Mouse (Mus musculus) adrenal gland, adult (tissue): Measurements from ENCODE around the gene Htt.
"Not testable (repeated sequence)": the region's sequence is repeated elsewhere in the genome, so short reads cannot be mapped to it uniquely, and the experiment has no call there.

Experiments
- DNase-seq, 2 experiments: peaks; one replicate each; pipeline ENCODE4 v3.0.0; 2022 to 2023; ENCODE audit warnings: low spot score in 1 of 2; ENCODE audit not compliant: inconsistent age in 2 of 2

The Htt gene

DNA sequence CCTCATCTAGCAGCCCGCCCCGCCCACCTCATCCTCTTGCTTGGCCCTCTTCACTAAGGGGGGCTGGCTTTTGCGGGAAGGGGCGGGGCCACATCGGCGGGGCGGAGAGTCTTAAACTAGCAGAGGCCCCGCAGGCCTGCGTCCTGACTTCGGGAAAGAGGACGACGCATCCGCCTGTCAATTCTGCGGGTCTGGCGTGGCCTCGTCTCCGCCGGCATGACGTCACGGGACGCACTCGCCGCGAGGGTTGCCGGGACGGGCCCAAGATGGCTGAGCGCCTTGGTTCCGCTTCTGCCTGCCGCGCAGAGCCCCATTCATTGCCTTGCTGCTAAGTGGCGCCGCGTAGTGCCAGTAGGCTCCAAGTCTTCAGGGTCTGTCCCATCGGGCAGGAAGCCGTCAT lies at the start of gene Htt:
Htt (plus strand) TSS at position 232 of the 400 bp plus-strand sequence.
- peak; percentile 98 to 99 for DNase-seq

DNA sequence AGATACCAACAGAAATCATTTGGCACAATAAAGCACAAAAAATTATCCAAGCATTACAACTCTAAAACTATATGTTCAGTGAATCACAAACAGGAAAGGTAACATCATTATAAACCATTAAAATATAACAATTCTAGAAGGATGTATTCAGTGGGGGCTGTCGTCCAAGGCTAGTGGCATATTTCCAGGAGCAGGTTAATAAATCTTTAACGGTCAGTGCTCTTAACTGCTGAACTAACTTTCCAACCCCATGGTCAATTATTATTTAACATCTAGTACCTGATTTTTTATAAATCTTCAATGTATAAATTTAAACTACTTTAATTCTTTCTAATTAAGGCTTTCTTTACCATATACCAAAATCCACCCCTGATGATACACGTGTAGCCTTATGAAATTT lies 47.2 kb upstream of the Htt start:
- not testable (repeated sequence) for DNase-seq

DNA sequence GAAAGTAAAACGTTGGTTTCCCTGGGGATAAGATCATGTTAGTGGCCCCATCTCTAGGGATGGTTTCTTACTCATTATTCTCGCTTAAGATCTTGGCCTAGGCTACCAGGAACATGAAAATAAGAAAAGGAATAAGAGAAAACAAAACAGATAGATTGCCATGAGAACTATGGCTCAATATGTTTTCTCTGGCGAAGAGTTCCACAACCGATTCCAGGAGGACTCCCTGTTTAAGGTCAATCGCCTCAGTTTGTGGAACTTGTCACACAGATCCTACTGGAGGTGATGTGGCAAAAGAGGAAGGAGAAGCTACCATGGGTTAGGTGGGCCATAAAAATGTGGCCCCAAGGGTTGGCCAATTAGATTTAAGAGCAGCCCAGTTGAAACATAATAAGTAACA lies 46.7 kb upstream of the Htt start:
- no peak for DNase-seq

DNA sequence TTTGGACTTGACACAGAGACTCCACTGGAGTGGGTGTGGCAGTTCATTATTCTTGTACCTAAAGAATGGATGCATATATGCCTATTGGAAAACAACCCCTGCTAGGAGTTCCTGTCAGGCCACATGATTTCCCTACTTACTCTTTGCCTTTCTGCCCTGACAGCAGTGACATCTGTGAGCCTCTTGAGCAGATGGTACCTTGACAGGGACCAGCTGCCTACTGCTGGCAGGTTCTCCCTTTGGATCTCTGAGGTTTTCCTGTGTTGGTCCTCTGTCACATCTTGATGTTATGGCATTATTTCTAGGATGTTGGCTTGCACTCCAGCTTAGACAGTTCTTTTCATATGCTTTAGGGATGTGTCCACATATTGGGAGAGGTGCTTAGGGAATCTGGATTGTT lies 32.4 kb upstream of the Htt start:
- no peak for DNase-seq

DNA sequence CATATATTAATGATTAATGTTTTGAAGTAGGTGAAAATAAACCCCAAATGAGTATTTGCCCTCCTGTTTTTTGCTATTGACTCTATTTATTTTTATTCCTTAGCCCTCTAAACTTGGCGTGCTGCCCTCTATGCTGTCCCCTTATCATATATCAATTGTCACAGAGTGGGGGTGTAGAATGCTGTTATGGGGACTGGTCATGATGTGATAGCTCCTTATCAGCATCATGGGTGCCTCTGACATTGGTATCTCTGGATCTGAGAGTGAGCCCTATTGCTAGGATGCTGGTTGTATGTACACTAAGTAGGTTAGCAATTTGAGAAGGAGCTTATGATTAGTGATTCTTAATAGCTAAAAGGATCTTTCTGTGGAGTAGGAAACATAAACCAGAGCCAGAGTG lies 31.3 kb upstream of the Htt start:
- no peak for DNase-seq

GRCm38 (mm10) chr5:34751477-34751876 lies 10.1 kb upstream of the Htt start:
- DNase-seq = peak in 1 of 2 experiments; percentile 12

DNA sequence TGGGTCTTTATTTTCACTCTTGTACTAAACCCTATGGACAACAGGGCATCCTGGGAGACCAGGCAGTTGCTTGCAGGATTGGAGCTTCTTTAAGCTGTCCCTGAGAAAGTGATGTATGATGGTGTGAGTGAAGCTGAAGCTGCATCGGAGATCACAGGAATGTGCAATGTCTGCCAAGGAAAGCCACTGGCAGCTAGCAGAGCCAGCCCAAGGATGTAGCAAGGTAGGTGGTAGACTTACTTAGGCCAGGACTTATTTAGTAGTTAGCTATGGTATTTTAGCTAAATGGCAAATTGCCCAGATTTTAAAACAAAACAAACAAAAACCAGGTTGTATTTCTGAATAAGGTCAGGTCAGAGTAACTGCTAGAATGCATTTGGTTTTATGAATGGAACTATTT lies 2.8 kb upstream of the Htt start:
- peak in 1 of 2 experiments; percentile 15 for DNase-seq

DNA sequence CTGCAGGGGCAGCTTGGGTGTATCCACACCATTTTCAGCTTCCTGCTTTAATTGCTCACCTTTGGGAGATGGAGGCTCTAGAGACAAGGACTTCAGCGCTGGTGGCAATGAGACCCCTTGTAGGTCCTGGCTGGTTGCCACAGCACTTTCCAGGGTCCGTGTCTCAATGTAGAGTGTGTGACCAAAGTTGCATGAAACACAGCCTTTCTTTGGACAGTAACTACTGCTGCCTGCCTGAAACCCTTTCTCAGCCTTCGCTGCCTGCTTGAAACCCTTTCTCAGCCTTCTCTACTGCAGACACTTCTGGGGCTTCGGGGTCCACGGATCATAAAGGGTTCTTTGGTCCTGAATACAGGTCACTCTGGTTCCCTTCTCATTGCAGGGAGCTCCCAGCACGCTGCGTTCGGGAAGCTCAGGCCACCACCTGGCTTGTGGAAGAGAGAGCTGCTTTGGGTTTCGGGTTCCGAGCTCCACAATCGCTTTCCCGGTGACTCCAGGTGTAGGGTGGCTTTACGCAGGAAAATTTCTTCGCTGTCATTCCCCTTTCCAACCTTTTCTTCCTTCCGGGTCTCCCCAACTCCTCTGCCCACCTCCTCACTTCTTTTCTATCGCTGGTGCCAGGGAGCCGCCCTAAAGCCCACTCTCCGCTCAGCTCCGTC lies 561 bp upstream of the Htt start:
- peak in 1 of 2 experiments; percentile 37 for DNase-seq

GRCm38 (mm10) chr5:34761934-34762611 lies 533 bp downstream of the Htt start:
- DNase-seq = peak; percentile 54 to 82

GRCm38 (mm10) chr5:34771818-34772217 lies 10.3 kb downstream of the Htt start:
- no peak for DNase-seq

DNA sequence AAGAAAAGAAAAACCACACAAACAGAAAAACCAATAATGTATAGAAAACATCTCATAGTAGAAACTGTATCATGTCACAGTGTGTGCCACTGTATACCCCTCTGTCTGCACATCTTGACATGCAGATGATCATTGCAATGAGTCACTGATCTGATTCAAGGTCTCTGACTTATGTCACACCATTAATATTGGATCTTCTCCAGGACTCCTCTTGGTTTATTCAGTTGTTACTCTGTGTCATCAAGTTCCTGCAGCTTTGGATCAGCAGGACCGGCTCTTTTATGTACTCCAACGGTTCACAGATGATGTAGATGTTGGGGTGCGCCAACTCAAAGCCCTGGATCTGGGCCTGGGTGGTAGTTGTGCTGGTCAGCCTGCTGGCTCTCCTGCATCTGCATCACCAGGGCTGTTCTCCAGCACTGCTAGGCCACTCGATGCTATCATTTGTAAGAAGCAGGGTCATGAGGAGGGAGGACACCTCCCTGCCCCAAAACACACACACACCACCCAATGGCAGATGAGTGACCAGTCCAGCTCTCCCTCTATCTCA lies 11.2 kb downstream of the Htt start:
- DNase-seq = peak; percentile 62 to 84

DNA sequence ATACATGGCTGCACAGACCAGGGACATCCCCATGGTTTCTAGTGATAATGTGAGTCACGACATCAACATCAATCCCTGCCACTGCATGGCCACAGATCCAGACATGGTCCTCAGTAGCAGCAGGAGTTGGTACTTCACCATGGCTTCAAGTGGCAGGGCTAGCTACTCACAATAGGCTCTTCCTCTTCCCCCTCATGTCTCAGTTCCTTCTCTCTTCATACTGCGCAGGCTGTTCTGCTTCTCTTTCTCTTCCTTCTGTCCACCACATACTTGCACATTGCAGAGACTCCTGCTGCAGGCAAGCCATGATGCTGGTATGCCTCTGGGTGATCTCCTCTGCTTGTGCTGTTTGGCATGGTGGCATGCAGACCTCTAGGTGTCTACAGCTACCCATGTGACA lies 11.9 kb downstream of the Htt start:
- peak; percentile 15 to 34 for DNase-seq

DNA sequence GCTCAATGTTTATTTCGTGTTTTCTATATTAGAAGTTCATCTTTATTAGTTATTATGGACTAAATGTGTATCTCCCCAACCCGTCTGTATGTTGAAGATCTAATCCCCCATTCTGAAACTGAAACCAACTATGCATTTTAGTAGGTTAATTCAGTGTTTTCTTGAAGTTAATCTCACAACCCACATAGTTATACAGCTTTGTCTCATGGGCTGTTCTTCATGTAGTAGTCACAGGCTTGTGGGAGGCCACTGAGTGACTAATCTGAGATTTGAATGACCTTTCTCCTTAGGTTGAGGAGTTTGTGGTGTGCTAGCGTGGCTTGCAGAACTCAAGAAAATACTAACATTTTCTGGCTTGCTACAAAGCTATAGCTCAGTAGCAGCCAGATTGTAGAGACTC lies 23.5 kb downstream of the Htt start:
- DNase-seq = peak; percentile 18 to 54

GRCm38 (mm10) chr5:34791141-34791540 lies 29.6 kb downstream of the Htt start:
- no peak for DNase-seq

DNA sequence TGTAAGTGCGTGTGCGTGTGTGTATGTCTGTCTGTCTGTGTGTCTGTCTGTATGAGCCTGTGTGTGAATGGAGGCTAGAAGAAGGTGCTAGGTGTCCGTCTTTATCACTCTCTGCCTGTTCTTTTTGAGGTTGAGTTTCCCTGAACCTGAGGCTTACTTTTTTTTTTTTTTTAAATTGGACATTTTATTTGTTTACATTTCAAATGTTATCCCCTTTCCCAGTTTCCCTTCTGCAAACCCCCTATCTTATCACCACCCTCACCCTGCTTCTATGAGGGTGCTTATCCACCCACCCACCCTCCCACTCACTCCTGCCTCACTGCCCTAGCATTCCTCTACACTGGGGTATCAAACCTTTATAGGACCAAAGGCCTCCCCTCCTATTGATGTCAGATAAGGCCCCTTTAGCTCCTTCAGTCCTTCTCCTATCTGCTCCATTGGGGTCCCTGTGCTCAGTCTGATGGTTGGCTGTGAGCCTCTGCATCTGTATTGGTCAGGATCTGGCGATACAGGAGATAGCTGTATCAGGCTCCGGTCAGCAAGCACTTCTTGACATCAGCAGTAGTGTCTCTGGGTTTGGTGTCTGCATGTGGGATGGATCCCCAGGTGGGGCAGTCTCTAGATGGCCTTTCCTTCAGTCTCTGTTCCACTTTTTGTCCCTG lies 38.9 kb downstream of the Htt start:
- no peak for DNase-seq

DNA sequence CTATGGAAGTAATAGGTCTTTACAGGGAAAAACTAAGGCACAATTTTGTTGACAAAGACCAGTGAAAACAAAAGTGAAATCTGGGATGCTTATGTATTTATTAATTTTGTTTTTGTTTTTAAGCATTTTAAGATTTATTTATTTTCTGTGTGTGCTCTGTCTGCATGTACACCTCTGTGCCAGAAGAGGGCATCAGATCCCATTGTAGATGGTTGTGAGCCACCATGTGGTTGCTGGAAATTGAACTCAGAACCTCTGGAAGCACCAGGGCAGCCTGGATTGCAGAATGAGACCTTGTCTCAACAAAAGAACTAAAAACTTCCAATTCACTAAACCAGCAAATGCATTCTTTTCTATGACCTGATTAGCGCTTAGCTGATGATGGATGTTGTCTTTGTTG lies 44.5 kb downstream of the Htt start:
- no peak for DNase-seq

DNA sequence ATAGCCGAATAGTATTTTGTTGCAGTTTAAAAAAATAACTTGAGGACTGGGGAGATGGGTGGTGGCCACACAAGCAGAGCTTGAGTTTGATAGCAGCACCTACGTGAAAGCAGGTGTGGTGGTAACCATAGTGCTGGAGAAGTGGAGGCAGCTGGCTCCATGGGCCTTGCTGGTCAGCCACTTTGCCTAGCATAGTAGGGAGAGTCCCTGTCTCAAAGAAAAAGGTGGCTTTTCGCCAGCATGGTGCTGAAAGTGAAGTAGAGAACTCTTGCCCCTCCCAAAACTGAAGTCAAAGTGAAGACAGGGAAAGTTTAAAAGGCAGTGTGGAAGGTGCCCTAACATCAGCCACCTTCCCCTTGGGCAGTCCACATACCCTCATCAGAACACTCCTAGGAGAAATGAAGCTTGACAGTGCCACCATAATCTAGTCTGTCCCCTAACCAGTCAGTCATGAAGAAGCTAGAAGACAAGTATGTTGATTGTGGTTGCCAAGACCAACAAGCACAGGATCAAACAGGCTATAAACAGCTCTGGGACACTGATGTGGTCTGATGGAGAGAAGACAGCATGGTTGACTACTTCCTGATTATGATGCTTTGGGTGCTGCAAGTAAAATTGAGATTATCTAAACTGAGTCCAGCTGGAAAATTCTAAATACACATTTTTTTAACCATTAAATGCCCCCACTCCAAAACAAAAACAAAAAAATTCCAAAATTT lies 61.0 kb downstream of the Htt start:
- DNase-seq = no peak

DNA sequence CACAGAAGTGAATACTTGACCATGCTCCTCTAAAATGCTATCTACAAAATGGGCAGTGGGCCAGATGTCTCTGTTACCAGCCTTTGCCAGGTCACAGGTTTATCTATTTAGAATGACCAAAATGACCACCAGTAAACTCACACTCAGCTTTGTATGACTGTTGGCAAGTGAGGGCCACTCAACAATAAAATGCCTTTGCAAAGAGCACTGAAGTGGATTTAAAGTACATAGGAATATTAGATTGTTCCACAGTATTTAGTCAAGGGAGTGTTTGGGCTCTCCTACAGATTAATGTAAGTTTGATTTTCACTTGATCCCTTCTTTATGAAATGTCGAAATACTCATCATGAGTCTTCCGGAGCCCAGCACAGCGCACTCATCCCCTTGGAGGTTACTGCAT lies 92.5 kb downstream of the Htt start:
- DNase-seq = no peak

- no peak for DNase-seq
Measured at GRCm38 (mm10) chr5:34865367-34865766, 103.8 kb downstream of the Htt start.

DNA sequence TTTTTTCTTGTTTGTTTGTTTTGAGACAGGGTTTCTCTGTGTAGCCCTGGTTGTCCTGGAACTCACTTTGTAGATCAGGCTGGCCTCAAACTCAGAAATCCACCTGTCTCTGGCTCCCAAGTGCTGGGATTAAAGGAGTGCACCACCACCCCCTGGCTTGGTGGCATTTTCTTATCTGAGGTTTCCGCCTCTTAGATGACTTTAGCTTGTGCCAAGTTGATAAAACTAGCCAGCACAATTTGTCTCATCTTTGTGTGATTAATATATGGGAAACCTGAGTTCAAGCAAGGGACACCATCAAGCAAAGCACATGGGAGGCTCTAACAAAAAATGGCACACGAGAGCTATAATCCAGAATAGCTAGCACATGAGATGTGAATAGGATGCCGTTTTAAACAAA lies 118.8 kb downstream of the Htt start:
- DNase-seq = not testable (repeated sequence)

DNA sequence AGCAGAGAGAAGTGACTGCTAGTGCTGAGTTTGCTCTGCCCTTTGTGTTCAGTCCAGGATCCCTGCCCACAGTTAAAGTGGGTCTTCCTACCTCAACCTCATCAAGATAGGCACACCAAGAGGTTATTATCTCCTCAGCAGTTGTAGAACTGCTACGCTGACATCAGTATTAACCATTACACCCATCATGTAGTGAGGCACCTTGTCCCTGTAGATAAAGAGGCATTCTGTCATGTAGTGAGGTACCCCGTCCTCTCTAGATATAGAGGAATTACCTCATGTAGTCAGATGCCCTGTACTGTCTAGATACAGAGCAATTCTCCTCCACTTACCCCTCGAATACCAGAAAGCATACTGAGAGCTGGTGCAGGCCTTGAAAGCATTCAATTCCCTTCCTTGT lies 119.5 kb downstream of the Htt start:
- DNase-seq = no peak
